Mouse (Mus musculus) testis, adult 2 months (tissue): ENCODE measurements around the gene Ypel5.

Source experiments
- CTCF ChIP-seq: fragments of 200-500 bp; IDR thresholded peaks from 2 replicates; pipeline ENCODE4 v1.5.1; 2012; ENCODE audit warnings: low read depth, mild to moderate bottlenecking, inconsistent platforms, low read length, moderate library complexity; ENCODE audit not compliant: control insufficient read depth, insufficient read depth, insufficient replicate concordance
- POLR2A ChIP-seq: fragments of 200-500 bp; IDR thresholded peaks from 2 replicates; pipeline ENCODE4 v1.6.1; 2012; ENCODE audit warnings: low read depth, mild to moderate bottlenecking, inconsistent platforms, low read length, moderate library complexity; ENCODE audit not compliant: control insufficient read depth

GRCm38 (mm10) chr17:72889556-72890397, 53.5 kb downstream of the Ypel5 start:
- TF ChIP-seq POLR2A, result no peak
- TF ChIP-seq CTCF, result no peak; the same call in 1 of the 2 replicates
